Mouse (Mus musculus) ovary, postnatal 14 days (tissue): Measurements from ENCODE around the gene Cdr2l.

Source experiments
- DNase-seq: peaks from one replicate; pipeline ENCODE4 v3.0.0; 2022; ENCODE audit warnings: low spot score

Gene Cdr2l

GRCm38 (mm10) chr11:115406858-115407401 lies 25.2 kb downstream of the Cdr2l start:
- no peak for DNase-seq

- no peak for DNase-seq
Measured at GRCm38 (mm10) chr11:115408266-115408920, 26.7 kb downstream of the Cdr2l start.

GRCm38 (mm10) chr11:115409556-115409955 lies 27.8 kb downstream of the Cdr2l start:
- DNase-seq: no peak

GRCm38 (mm10) chr11:115419531-115420237 lies 38.0 kb downstream of the Cdr2l start, which contains the start of the genes Atp5h and Kctd2:
Atp5h (minus strand) TSS chr11:115419962.
Kctd2 (plus strand) TSS chr11:115420128.
- peak; percentile 90 for DNase-seq

GRCm38 (mm10) chr11:115420336-115421190 lies 38.8 kb downstream of the Cdr2l start:
- peak; percentile 51 for DNase-seq

GRCm38 (mm10) chr11:115421328-115421727 lies 39.6 kb downstream of the Cdr2l start:
- DNase-seq: no peak

GRCm38 (mm10) chr11:115421972-115422371 lies 40.3 kb downstream of the Cdr2l start:
- no peak for DNase-seq

GRCm38 (mm10) chr11:115423091-115423490 lies 41.4 kb downstream of the Cdr2l start:
- no peak for DNase-seq

- no peak for DNase-seq
Measured at GRCm38 (mm10) chr11:115424666-115425065, 43.0 kb downstream of the Cdr2l start.

GRCm38 (mm10) chr11:115425671-115426070 lies 44.0 kb downstream of the Cdr2l start:
- no peak for DNase-seq

GRCm38 (mm10) chr11:115427482-115428331 lies 46.0 kb downstream of the Cdr2l start:
- peak; percentile 53 for DNase-seq

- DNase-seq: no peak
Measured at GRCm38 (mm10) chr11:115429307-115429706, 47.6 kb downstream of the Cdr2l start.

GRCm38 (mm10) chr11:115430561-115430960 lies 48.8 kb downstream of the Cdr2l start:
- DNase-seq: no peak

- no peak for DNase-seq
Measured at GRCm38 (mm10) chr11:115432814-115433213, 51.1 kb downstream of the Cdr2l start.

GRCm38 (mm10) chr11:115433342-115433741 lies 51.6 kb downstream of the Cdr2l start:
- DNase-seq: no peak

GRCm38 (mm10) chr11:115435596-115436337 lies 54.1 kb downstream of the Cdr2l start:
- no peak for DNase-seq

GRCm38 (mm10) chr11:115437571-115438122 lies 55.9 kb downstream of the Cdr2l start:
- no peak for DNase-seq

- DNase-seq: no peak
Measured at GRCm38 (mm10) chr11:115439326-115439725, 57.6 kb downstream of the Cdr2l start.

GRCm38 (mm10) chr11:115439906-115440595 lies 58.3 kb downstream of the Cdr2l start, which contains the start of gene Trim80:
Trim80 (plus strand) TSS chr11:115440545.
- DNase-seq: no peak
